In genomic region chr12:109412071-109412440, GRCm38 (mm10) we compare ENCODE assay signal across 12 mouse cellular contexts. TPM values are rescaled to one million over a fixed set of nuclear protein-coding genes. Genes with fewer than 3 reads are reported as not detected.
A peak's percentile ranks its signal among the peaks of the same experiment; 100 is the strongest.
DNase-seq lines count a peak whose midpoint lies in the region; ATAC-seq and TF ChIP-seq lines count a peak whose summit lies in the region.
"Had no signal": no experiment of that assay in that cellular context is flagged by ENCODE, and none has a peak within 500 bp of the region (broad histone marks: within the 10 kb centered on the region; RNA-seq: fewer than 3 reads in every experiment).

No protein-coding gene starts in this region.

- 64% methylated on average over 8 of the region's 8 CpGs for WGBS in liver, embryonic 13.5 days (ENCODE audit: insufficient replicate concordance)
- 73% methylated on average over 8 of the region's 8 CpGs for WGBS in liver, embryonic 11.5 days
- 75% methylated on average over 8 of the region's 8 CpGs for WGBS in midbrain, embryonic 15.5 days

- H3K4me2 ChIP-seq in liver, embryonic 13.5 days = no peak overlapping the region
- no peak overlapping the region for H3K4me2 ChIP-seq in liver, embryonic 11.5 days
- H3K4me2 ChIP-seq in midbrain, embryonic 15.5 days = no peak overlapping the region

- H3K27me3 ChIP-seq in liver, embryonic 13.5 days = no peaks in the 10 kb centered on the region
- H3K27me3 ChIP-seq in liver, embryonic 11.5 days (replicated peaks; ENCODE audit: control insufficient read depth, insufficient read depth, low read length) = no peaks in the 10 kb centered on the region; the same call in 1 of the 2 replicates
- no peaks in the 10 kb centered on the region for H3K27me3 ChIP-seq in midbrain, embryonic 15.5 days (replicated peaks)

- H3K27ac ChIP-seq in gastrocnemius, adult 2 months = peak overlapping the region; percentile 13
- peak overlapping the region; percentile 50 for H3K27ac ChIP-seq in liver, embryonic 13.5 days
- H3K27ac ChIP-seq in liver, embryonic 11.5 days (ENCODE audit: low read depth, low read length) = no peak overlapping the region
- H3K27ac ChIP-seq in embryonic fibroblast, embryonic 13.5 days (ENCODE audit: insufficient read depth, low read length) = peak overlapping the region; percentile 50; the same call in 1 of the 2 replicates
- peak overlapping the region; percentile 39; the same call in 1 of the 2 replicates for H3K27ac ChIP-seq in midbrain, embryonic 15.5 days

- DNase-seq in gastrocnemius, adult 2 months = no peak
- no peak for DNase-seq in gastrocnemius, postnatal 10 days
- DNase-seq in liver, embryonic 13.5 days = no peak
- no peak for DNase-seq in liver, embryonic 11.5 days (ENCODE audit: low spot score)
- DNase-seq in layer of hippocampus, adult 9-11 months = no peak
- DNase-seq in gastrocnemius, postnatal 4 days (ENCODE audit: low spot score in 2 of 2) = no peak
- DNase-seq: adrenal gland, postnatal 25 days; cerebellum, postnatal 14 days; kidney, adult 18-20 months; layer of hippocampus, postnatal 36 days had no signal

- no peak for TF ChIP-seq CTCF in gastrocnemius, adult 2 months (IDR thresholded peaks at IDR 0.05)
- TF ChIP-seq CTCF in embryonic fibroblast, embryonic 13.5 days (IDR thresholded peaks at IDR 0.05; ENCODE audit: borderline replicate concordance, insufficient read depth, low read length) = no peak

- ATAC-seq in liver, embryonic 13.5 days (ENCODE audit: low read depth) = no peak
- ATAC-seq in liver, embryonic 11.5 days (replicated peaks; ENCODE audit: low FRiP score) = no peak
- ATAC-seq in midbrain, embryonic 15.5 days (replicated peaks) = no peak

- H3K9ac ChIP-seq in liver, embryonic 13.5 days = no peak overlapping the region
- H3K9ac ChIP-seq in liver, embryonic 11.5 days (ENCODE audit: low read depth, low read length) = no peak overlapping the region
- H3K9ac ChIP-seq in midbrain, embryonic 15.5 days = no peak overlapping the region

- no peaks in the 10 kb centered on the region for H3K9me3 ChIP-seq in liver, embryonic 13.5 days (replicated peaks)
- H3K9me3 ChIP-seq in liver, embryonic 11.5 days (ENCODE audit: control insufficient read depth, low read length) = no peaks in the 10 kb centered on the region
- H3K9me3 ChIP-seq in midbrain, embryonic 15.5 days = no peaks in the 10 kb centered on the region

- H3K4me1 ChIP-seq in liver, embryonic 13.5 days (replicated peaks) = peaks cover 18% of the 10 kb centered on the region
- peaks cover 10% of the 10 kb centered on the region; the same call in 1 of the 2 replicates for H3K4me1 ChIP-seq in liver, embryonic 11.5 days (replicated peaks; ENCODE audit: control insufficient read depth, insufficient read depth, low read length)
- peaks cover 27% of the 10 kb centered on the region for H3K4me1 ChIP-seq in embryonic fibroblast, embryonic 13.5 days (ENCODE audit: control insufficient read depth, insufficient read depth, low read length)
- H3K4me1 ChIP-seq in midbrain, embryonic 15.5 days = peaks cover 34% of the 10 kb centered on the region

- H3K36me3 ChIP-seq in liver, embryonic 13.5 days = no peaks in the 10 kb centered on the region
- no peaks in the 10 kb centered on the region for H3K36me3 ChIP-seq in liver, embryonic 11.5 days (ENCODE audit: control insufficient read depth, insufficient read depth, low read length)
- H3K36me3 ChIP-seq in midbrain, embryonic 15.5 days (replicated peaks) = no peaks in the 10 kb centered on the region

- no peak overlapping the region for H3K4me3 ChIP-seq in gastrocnemius, adult 2 months
- H3K4me3 ChIP-seq in liver, embryonic 13.5 days (replicated peaks) = no peak overlapping the region
- no peak overlapping the region for H3K4me3 ChIP-seq in liver, embryonic 11.5 days (ENCODE audit: low read depth, low read length)
- no peak overlapping the region for H3K4me3 ChIP-seq in embryonic fibroblast, embryonic 13.5 days (ENCODE audit: insufficient read depth, low read length)
- H3K4me3 ChIP-seq in midbrain, embryonic 15.5 days = no peak overlapping the region

- TF ChIP-seq POLR2A in embryonic fibroblast, embryonic 13.5 days (IDR thresholded peaks at IDR 0.05; ENCODE audit: low read depth, low read length) = no peak

- intact Hi-C loops in gastrocnemius, adult 2 months (cut with DNase I) = no loop called here

RNA-seq across cellular contexts. Expression of gene Dlk1, which starts 40.6 kb away (rescaled TPM):
- total RNA-seq in gastrocnemius, adult 2 months (2021) = 1 to 10 TPM in 1 of 2 experiments, under 1 TPM in 1; 0.45 to 1.7 TPM
- 1,000 to 10,000 TPM in 1 of 2 experiments, 100 to 1,000 TPM in 1; 774 to 1,034 TPM for total RNA-seq in gastrocnemius, postnatal 10 days (2021)
- polyA plus RNA-seq in liver, embryonic 13.5 days (2015; fragmentation: Nextera tagmentation; extraction: Ambion mirVana) = 470 and 508 TPM in 2 replicates
- polyA plus RNA-seq in liver, embryonic 11.5 days (2014; fragmentation: Nextera tagmentation; extraction: Ambion mirVana) = 744 and 770 TPM in 2 replicates
- 242 and 410 TPM in 2 replicates for polyA plus RNA-seq in embryonic fibroblast, embryonic 13.5 days (2011; ENCODE audit: insufficient read length, low read depth, missing spikeins)
- 70.6 and 76.0 TPM in 2 replicates for polyA plus RNA-seq in midbrain, embryonic 15.5 days (2015; fragmentation: Nextera tagmentation; extraction: Ambion mirVana)
- total RNA-seq in gastrocnemius, postnatal 4 days (2021) = 1,000 to 10,000 TPM; 4,057 to 4,187 TPM
